27 mouse cellular contexts compared by ENCODE assay signal in the genomic region with DNA sequence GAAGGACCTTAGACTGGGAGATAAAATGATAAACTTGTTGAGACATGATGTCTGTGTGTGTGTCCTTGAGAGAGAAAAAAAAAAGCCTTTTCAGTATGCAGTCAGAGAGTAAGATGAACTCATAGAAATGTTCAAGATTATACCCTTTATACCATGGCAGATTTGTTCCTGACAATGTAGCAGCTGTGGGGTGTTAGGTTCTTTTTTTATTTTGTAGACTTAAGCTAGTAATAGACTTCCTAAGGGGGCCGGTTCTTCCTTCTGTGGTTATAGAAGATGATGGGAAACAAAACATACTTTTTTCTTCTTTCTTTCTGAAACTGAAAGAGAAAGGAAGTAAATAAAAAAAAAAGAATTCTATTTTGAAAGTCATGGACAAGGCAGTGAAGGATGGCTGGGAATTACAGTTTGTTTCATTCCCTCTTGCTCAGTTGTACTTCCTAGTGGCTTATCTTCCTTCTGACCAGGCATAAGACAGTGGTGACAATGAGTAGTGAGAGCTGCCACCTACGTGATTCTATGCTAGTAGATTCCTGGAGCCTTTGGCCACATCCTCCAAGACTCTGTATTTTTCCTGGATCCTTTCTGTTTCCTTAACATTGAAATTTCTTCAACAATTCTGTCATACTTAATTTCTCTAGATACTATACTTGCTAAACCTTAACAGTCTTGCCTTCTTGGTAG.
DNase-seq lines count a peak whose midpoint lies in the region; ATAC-seq and TF ChIP-seq lines count a peak whose summit lies in the region.
"Had no signal": no experiment of that assay in that cellular context is flagged by ENCODE, and none has a peak within 500 bp of the region (broad histone marks: within the 10 kb centered on the region; RNA-seq: fewer than 3 reads in every experiment).

No protein-coding gene starts in this region.

- peak; percentile 94 for ATAC-seq in frontal cortex, adult (ENCODE audit: low TSS enrichment)
- ATAC-seq: activated CD4-positive, CD25-positive, alpha-beta regulatory T cell, adult 4 months; CD4-positive, CD25-positive, alpha-beta regulatory T cell, adult 4 months; forebrain, embryonic 14.5 days; Patski had no signal

- H3K27ac ChIP-seq in layer of hippocampus, adult 2 months = peak overlapping the region; percentile 61
- no peak overlapping the region for H3K27ac ChIP-seq in gastrocnemius, adult 2 months
- H3K27ac ChIP-seq: embryonic facial prominence, embryonic 13.5 days; embryonic facial prominence, embryonic 15.5 days; forebrain, embryonic 10.5 days; forebrain, embryonic 12.5 days had no signal

- no peak for DNase-seq in frontal cortex, postnatal 25 days (ENCODE audit: low spot score in 2 of 2)
- DNase-seq in layer of hippocampus, adult 2 months (ENCODE audit: low spot score in 2 of 2) = no peak
- DNase-seq in layer of hippocampus, postnatal 10 days (ENCODE audit: low spot score in 2 of 2) = no peak
- peak; percentile 20 for DNase-seq in right cerebral cortex, adult 18-20 months
- DNase-seq in right cerebral cortex, adult 2 months (ENCODE audit: low spot score in 2 of 2) = no peak
- no peak for DNase-seq in gastrocnemius, adult 2 months
- DNase-seq: adrenal gland, adult 8-10 months; adrenal gland, postnatal 14 days; adrenal gland, postnatal 36 days; B cell, adult 2 months; cerebellum, adult 11 months; cerebellum, adult 18-20 months; cerebellum, adult 8-10 months; cerebellum, adult 9-11 months; cerebellum, postnatal 14 days; cerebellum, postnatal 36 days; embryo, embryonic 11 days had no signal

- intact Hi-C loops in gastrocnemius, adult 2 months (cut with DNase I) = no loop called here

- no peak for TF ChIP-seq CTCF in layer of hippocampus, adult 2 months (conservative IDR thresholded peaks at IDR 0.05)
- no peak for TF ChIP-seq CTCF in gastrocnemius, adult 2 months (IDR thresholded peaks at IDR 0.05)

- no peak overlapping the region for H3K4me3 ChIP-seq in layer of hippocampus, adult 2 months
- H3K4me3 ChIP-seq in gastrocnemius, adult 2 months = no peak overlapping the region
- H3K4me3 ChIP-seq: embryonic facial prominence, embryonic 13.5 days; embryonic facial prominence, embryonic 15.5 days; erythroblast, embryonic 14.5 days; forebrain, embryonic 10.5 days; forebrain, embryonic 12.5 days had no signal
